Mouse (Mus musculus) ES-Bruce4 (cell line): ENCODE results near the gene Gcn1l1.

Experiments used
- CTCF ChIP-seq: IDR thresholded peaks from one replicate; pipeline ENCODE4 v1.8.1; 2011; ENCODE audit warnings: low read depth, low read length
- POLR2A ChIP-seq: IDR thresholded peaks from one replicate; pipeline ENCODE4 v1.8.1; 2011; ENCODE audit warnings: low read length; ENCODE audit not compliant: insufficient read depth

GRCm38 (mm10) chr5:115565403-115565802 is 349 bp downstream of the Gcn1l1 start:
- no peak for TF ChIP-seq CTCF
- no peak for TF ChIP-seq POLR2A
